In genomic region chr9:44096536-44096935, GRCm38 (mm10) we compare ENCODE assay signal across 8 mouse cellular contexts. TPM values are rescaled to one million over a fixed set of nuclear protein-coding genes. Genes with fewer than 3 reads are reported as not detected.
DNase-seq lines count a peak whose midpoint lies in the region; ATAC-seq and TF ChIP-seq lines count a peak whose summit lies in the region.

No protein-coding gene starts in this region.

- H3K36me3 ChIP-seq in stomach, postnatal 0 days (ENCODE audit: control insufficient read depth, insufficient read depth, low read length), result no peaks in the 10 kb centered on the region; the same call in 1 of the 2 replicates

- TF ChIP-seq EP300 in stomach, postnatal 0 days (optimal IDR thresholded peaks at IDR 0.05), result no peak

- TF ChIP-seq CTCF in stomach, postnatal 0 days (IDR thresholded peaks at IDR 0.05; ENCODE audit: low read depth), result no peak; the same call in 1 of the 2 replicates

- no peak overlapping the region for H3K9ac ChIP-seq in stomach, postnatal 0 days (ENCODE audit: low read length)

- H3K9me3 ChIP-seq in stomach, postnatal 0 days (ENCODE audit: control insufficient read depth, low read length), result no peaks in the 10 kb centered on the region

- no peak overlapping the region for H3K4me2 ChIP-seq in stomach, postnatal 0 days (replicated peaks; ENCODE audit: low read depth)

- WGBS in stomach, postnatal 0 days, result 33% methylated on average over 9 of the region's 9 CpGs

- DNase-seq in adrenal gland, postnatal 10 days, result peak; percentile 46
- no peak for DNase-seq in adrenal gland, adult 18-20 months (ENCODE audit: low spot score in 2 of 2)
- peak; percentile 39 for DNase-seq in ovary, postnatal 36 days (ENCODE audit: low spot score)
- no peak for DNase-seq in ovary, postnatal 10 days (ENCODE audit: low spot score)
- DNase-seq in kidney, postnatal 36 days, result peak; percentile 40 to 60
- no peak for DNase-seq in stomach, postnatal 0 days (ENCODE audit: low spot score)
- no peak for DNase-seq in c-Kit-positive CD71-positive TER-119-positive erythroid progenitor cells, embryonic 14.5 days (ENCODE audit: low spot score)
- no peak for DNase-seq in thymus, postnatal 36 days

- H3K4me3 ChIP-seq in stomach, postnatal 0 days (ENCODE audit: low read depth, low read length), result no peak overlapping the region

- peak; percentile 40; the same call in 1 of the 2 replicates for ATAC-seq in stomach, postnatal 0 days (ENCODE audit: low FRiP score, low TSS enrichment)

- no peak overlapping the region for H3K27ac ChIP-seq in stomach, postnatal 0 days (replicated peaks)

- H3K27me3 ChIP-seq in stomach, postnatal 0 days (ENCODE audit: control insufficient read depth, insufficient read depth, low read length), result no peaks in the 10 kb centered on the region

- no peaks in the 10 kb centered on the region for H3K4me1 ChIP-seq in stomach, postnatal 0 days (replicated peaks; ENCODE audit: control insufficient read depth, insufficient read depth)

RNA-seq across cellular contexts. Expression of gene Mfrp, which starts 5.0 kb away (rescaled TPM):
- under 1 TPM in 1 of 2 experiments, not detected in 1; 0.30 TPM for total RNA-seq in adrenal gland, postnatal 10 days (2021)
- total RNA-seq in adrenal gland, adult 18-20 months (2021), result not detected
- not detected in 2 replicates for polyA plus RNA-seq in stomach, postnatal 0 days (2015; fragmentation: Nextera tagmentation; extraction: Ambion mirVana)

RNA-seq across cellular contexts. Expression of gene C1qtnf5, which starts 10.5 kb away (rescaled TPM):
- total RNA-seq in adrenal gland, postnatal 10 days (2021), result 10 to 100 TPM; 16.7 to 21.9 TPM
- total RNA-seq in adrenal gland, adult 18-20 months (2021), result 10 to 100 TPM; 13.2 to 17.8 TPM
- polyA plus RNA-seq in stomach, postnatal 0 days (2015; fragmentation: Nextera tagmentation; extraction: Ambion mirVana), result 5.3 and 6.5 TPM in 2 replicates

RNA-seq across cellular contexts. Expression of gene Gm49380, which starts 16.8 kb away (rescaled TPM):
- under 1 TPM in 1 of 2 experiments, not detected in 1; 0.51 TPM for total RNA-seq in adrenal gland, postnatal 10 days (2021)
- under 1 TPM; 0.27 to 0.48 TPM for total RNA-seq in adrenal gland, adult 18-20 months (2021)
- polyA plus RNA-seq in stomach, postnatal 0 days (2015; fragmentation: Nextera tagmentation; extraction: Ambion mirVana), result 0.05 TPM in 1 of 2 replicates, not detected in the other

RNA-seq across cellular contexts. Expression of gene Rnf26, which starts 16.8 kb away (rescaled TPM):
- 10 to 100 TPM; 29.3 to 35.5 TPM for total RNA-seq in adrenal gland, postnatal 10 days (2021)
- 10 to 100 TPM; 19.4 to 24.1 TPM for total RNA-seq in adrenal gland, adult 18-20 months (2021)
- polyA plus RNA-seq in stomach, postnatal 0 days (2015; fragmentation: Nextera tagmentation; extraction: Ambion mirVana), result 22.0 and 22.2 TPM in 2 replicates

RNA-seq across cellular contexts. Expression of gene Usp2, which starts 29.7 kb away (rescaled TPM):
- total RNA-seq in adrenal gland, postnatal 10 days (2021), result 10 to 100 TPM; 36.4 to 52.2 TPM
- total RNA-seq in adrenal gland, adult 18-20 months (2021), result 10 to 100 TPM; 36.4 to 40.9 TPM
- polyA plus RNA-seq in stomach, postnatal 0 days (2015; fragmentation: Nextera tagmentation; extraction: Ambion mirVana), result 11.6 and 20.2 TPM in 2 replicates

Comparison
In these comparisons a context has a peak if more than half of its experiments do, and no peak if none do; other contexts are left out.
1. DNase-seq: peak in adrenal gland, postnatal 10 days (single experiment), ovary, postnatal 36 days (single experiment) and kidney, postnatal 36 days (2 of 2); none in adrenal gland, adult 18-20 months (0 of 2), ovary, postnatal 10 days (single experiment), stomach, postnatal 0 days (single experiment), c-Kit-positive CD71-positive TER-119-positive erythroid progenitor cells, embryonic 14.5 days (single experiment) and thymus, postnatal 36 days (0 of 2).